Mouse (Mus musculus) testis, adult 2 months (tissue): Measurements from ENCODE around the gene Utp11.

Source experiments
- CTCF ChIP-seq: fragments of 200-500 bp; IDR thresholded peaks from 2 replicates; pipeline ENCODE4 v1.5.1; 2012; ENCODE audit warnings: low read depth, mild to moderate bottlenecking, inconsistent platforms, low read length, moderate library complexity; ENCODE audit not compliant: control insufficient read depth, insufficient read depth, insufficient replicate concordance
- POLR2A ChIP-seq: fragments of 200-500 bp; IDR thresholded peaks from 2 replicates; pipeline ENCODE4 v1.6.1; 2012; ENCODE audit warnings: low read depth, mild to moderate bottlenecking, inconsistent platforms, low read length, moderate library complexity; ENCODE audit not compliant: control insufficient read depth

GRCm38 (mm10) chr4:124658412-124658851 is 35.0 kb downstream of the Utp11 start:
- TF ChIP-seq CTCF (no peak), POLR2A (no peak)
